Mouse (Mus musculus): ENCODE results near the gene Tcirg1. TPM values are rescaled to one million over a fixed set of nuclear protein-coding genes. Genes with fewer than 3 reads are reported as not detected.

The Tcirg1 gene
- total and polyA plus RNA-seq, 2 experiments from 2014 or later: 14.1 to 37.5 TPM

DNA sequence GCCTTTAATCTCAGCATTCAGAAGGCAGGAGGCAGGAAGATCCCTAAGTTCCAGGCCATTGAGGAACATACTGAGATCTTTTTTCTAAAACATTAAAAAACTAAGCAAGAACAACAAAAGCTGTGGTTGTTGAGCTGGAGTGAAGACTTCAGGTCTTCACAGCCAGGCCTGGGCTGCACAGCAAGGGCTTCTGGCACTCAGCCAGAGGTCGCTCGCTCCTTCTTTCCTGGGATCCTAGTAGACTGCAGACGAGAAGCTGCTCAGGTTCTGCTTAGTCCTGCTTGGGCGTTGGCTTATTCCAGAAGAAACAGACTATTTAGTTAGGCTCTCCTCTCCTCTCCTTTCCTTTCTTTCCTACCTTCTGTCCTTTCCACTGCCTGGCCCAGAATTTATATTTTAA is 34.6 kb downstream of the Tcirg1 start:
- H3K4me2 ChIP-seq (ENCODE audit: low read depth, low read length, poor library complexity, severe bottlenecking): no peak overlapping the region
- ATAC-seq (ENCODE audit: low FRiP score) (no peak), DNase-seq (ENCODE audit: low spot score) (peak; percentile 29)
- 60% methylated on average over 4 of the region's 4 CpGs for WGBS
- TF ChIP-seq CTCF (IDR thresholded peaks at IDR 0.05): no peak
- no peaks in the 10 kb centered on the region for H3K9me3 ChIP-seq (ENCODE audit: low read length)
- no peak overlapping the region for H3K4me3 ChIP-seq (ENCODE audit: low read depth, low read length)
- H3K36me3 ChIP-seq (ENCODE audit: insufficient read depth, low read length): peaks cover 4% of the 10 kb centered on the region; the same call in 1 of the 2 replicates
- H3K4me1 ChIP-seq (ENCODE audit: insufficient read depth, low read length): no peaks in the 10 kb centered on the region
- no peaks in the 10 kb centered on the region for H3K27me3 ChIP-seq (ENCODE audit: insufficient read depth, low read length)
- no peak overlapping the region for H3K27ac ChIP-seq (ENCODE audit: low read depth, low read length)
- H3K9ac ChIP-seq (replicated peaks; ENCODE audit: low read length, poor library complexity, severe bottlenecking): no peak overlapping the region

DNA sequence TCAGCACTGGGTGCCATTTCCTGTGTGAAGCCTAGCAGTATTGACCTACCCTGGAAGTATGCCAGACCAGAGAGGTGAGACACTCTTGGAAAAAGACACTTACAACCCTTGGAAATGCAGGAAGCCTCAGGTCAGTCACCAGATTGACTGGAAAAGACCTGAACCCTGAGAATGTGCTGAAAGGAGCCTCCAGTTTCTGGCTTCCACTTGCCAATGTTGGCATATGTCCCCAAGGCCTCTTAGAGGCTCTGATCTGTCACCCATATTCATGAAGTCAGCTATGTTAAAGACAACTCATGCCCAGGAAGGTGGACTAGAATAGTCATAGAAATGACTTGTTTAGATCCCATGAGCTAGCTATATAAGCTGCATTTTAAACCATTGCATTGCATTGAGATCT is 35.5 kb downstream of the Tcirg1 start:
- Histone ChIP-seq H3K27me3 (ENCODE audit: insufficient read depth, low read length) (no peaks in the 10 kb centered on the region), H3K9me3 (ENCODE audit: low read length) (no peaks in the 10 kb centered on the region), H3K4me1 (ENCODE audit: insufficient read depth, low read length) (no peaks in the 10 kb centered on the region), H3K9ac (replicated peaks; ENCODE audit: low read length, poor library complexity, severe bottlenecking) (no peak overlapping the region), H3K27ac (ENCODE audit: low read depth, low read length) (no peak overlapping the region), H3K4me2 (ENCODE audit: low read depth, low read length, poor library complexity, severe bottlenecking) (no peak overlapping the region), H3K36me3 (ENCODE audit: insufficient read depth, low read length) (peaks cover 4% of the 10 kb centered on the region; the same call in 1 of the 2 replicates), H3K4me3 (ENCODE audit: low read depth, low read length) (no peak overlapping the region)
- DNase-seq (ENCODE audit: low spot score) (no peak), ATAC-seq (ENCODE audit: low FRiP score) (no peak)
- TF ChIP-seq CTCF (IDR thresholded peaks at IDR 0.05): no peak

DNA sequence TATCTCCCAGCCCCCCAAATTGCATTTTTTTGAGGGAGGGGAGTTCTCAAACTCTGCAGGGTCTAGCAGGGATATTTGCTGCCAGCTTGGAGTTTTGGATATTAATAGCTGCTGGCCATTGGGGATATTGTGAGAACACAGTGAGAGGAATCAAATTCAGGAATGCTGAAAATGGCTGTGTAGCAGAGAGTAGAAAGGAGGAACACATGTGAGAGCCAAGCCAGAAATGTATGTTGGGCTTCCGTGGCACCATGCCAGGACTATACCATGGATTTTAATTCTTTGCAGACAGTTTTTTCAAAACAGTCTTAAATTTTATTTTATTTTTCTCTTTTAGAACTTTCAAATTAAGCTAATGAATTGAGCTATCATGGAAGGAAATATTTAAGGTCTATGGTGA is 38.6 kb downstream of the Tcirg1 start:
- 93% methylated on average over 1 of the region's 1 CpGs for WGBS
- H3K36me3 ChIP-seq (ENCODE audit: insufficient read depth, low read length): no peaks in the 10 kb centered on the region
- no peak overlapping the region for H3K27ac ChIP-seq (ENCODE audit: low read depth, low read length)
- H3K9ac ChIP-seq (replicated peaks; ENCODE audit: low read length, poor library complexity, severe bottlenecking): no peak overlapping the region
- no peak for TF ChIP-seq CTCF (IDR thresholded peaks at IDR 0.05)
- H3K4me1 ChIP-seq (ENCODE audit: insufficient read depth, low read length): no peaks in the 10 kb centered on the region
- H3K4me2 ChIP-seq (ENCODE audit: low read depth, low read length, poor library complexity, severe bottlenecking): no peak overlapping the region
- DNase-seq (ENCODE audit: low spot score): no peak
- H3K4me3 ChIP-seq (ENCODE audit: low read depth, low read length): no peak overlapping the region
- no peak for ATAC-seq (ENCODE audit: low FRiP score)
- H3K27me3 ChIP-seq (ENCODE audit: insufficient read depth, low read length): no peaks in the 10 kb centered on the region
- H3K9me3 ChIP-seq (ENCODE audit: low read length): no peaks in the 10 kb centered on the region

DNA sequence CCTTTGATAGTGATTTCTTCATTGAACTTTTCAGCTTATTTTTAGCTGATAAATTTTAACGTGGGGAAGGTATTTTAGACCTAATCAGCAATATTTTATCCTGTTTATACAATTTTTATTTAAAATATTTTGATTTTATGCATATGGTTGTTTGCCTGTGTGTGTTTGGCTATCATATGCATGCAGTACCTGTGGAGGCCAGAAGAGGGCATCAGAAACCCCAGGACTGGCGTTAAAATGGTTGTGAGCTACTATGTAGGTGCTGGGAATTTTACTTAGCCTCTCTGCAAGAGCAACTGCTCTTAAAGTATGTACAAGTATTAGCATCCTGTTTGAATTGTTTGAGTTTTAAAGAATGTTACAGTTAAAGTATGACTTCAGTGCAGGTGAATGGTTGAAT is 42.0 kb downstream of the Tcirg1 start:
- WGBS: 88% methylated on average over 2 of the region's 2 CpGs
- DNase-seq (ENCODE audit: low spot score) (no peak), ATAC-seq (ENCODE audit: low FRiP score) (no peak)
- peak; percentile 51 for TF ChIP-seq CTCF (IDR thresholded peaks at IDR 0.05)
- Histone ChIP-seq H3K27me3 (ENCODE audit: insufficient read depth, low read length) (no peaks in the 10 kb centered on the region), H3K27ac (ENCODE audit: low read depth, low read length) (no peak overlapping the region), H3K36me3 (ENCODE audit: insufficient read depth, low read length) (no peaks in the 10 kb centered on the region), H3K4me1 (ENCODE audit: insufficient read depth, low read length) (peaks cover 3% of the 10 kb centered on the region; the same call in 1 of the 2 replicates), H3K9me3 (ENCODE audit: low read length) (no peaks in the 10 kb centered on the region), H3K9ac (replicated peaks; ENCODE audit: low read length, poor library complexity, severe bottlenecking) (no peak overlapping the region), H3K4me3 (ENCODE audit: low read depth, low read length) (no peak overlapping the region), H3K4me2 (ENCODE audit: low read depth, low read length, poor library complexity, severe bottlenecking) (no peak overlapping the region)

DNA sequence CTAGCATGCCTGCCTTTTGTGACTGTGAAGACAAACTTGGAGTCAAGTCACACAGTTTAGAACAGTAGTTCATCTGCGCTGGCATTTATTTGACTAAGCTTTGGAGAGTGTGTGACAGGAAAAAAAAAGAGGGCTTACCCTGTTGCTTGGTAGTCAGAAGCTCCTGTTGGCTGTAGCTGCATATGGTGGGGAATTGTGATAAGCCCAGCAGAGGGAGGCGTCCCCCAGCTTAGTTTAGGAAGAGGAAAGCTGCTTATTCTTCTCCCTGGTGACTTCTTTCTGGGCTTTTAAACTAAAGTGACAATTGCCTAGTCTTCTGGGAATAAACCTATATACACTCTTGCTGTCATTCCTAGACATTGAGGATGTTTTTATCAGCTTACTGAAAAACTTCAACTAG is 44.2 kb downstream of the Tcirg1 start:
- no peaks in the 10 kb centered on the region for H3K9me3 ChIP-seq (ENCODE audit: low read length)
- WGBS: 57% methylated on average over 2 of the region's 2 CpGs
- H3K4me3 ChIP-seq (ENCODE audit: low read depth, low read length): no peak overlapping the region
- no peaks in the 10 kb centered on the region for H3K36me3 ChIP-seq (ENCODE audit: insufficient read depth, low read length)
- H3K9ac ChIP-seq (replicated peaks; ENCODE audit: low read length, poor library complexity, severe bottlenecking): no peak overlapping the region
- no peaks in the 10 kb centered on the region for H3K27me3 ChIP-seq (ENCODE audit: insufficient read depth, low read length)
- TF ChIP-seq CTCF (IDR thresholded peaks at IDR 0.05): no peak
- H3K4me1 ChIP-seq (ENCODE audit: insufficient read depth, low read length): peaks cover 3% of the 10 kb centered on the region; the same call in 1 of the 2 replicates
- H3K4me2 ChIP-seq (ENCODE audit: low read depth, low read length, poor library complexity, severe bottlenecking): no peak overlapping the region
- H3K27ac ChIP-seq (ENCODE audit: low read depth, low read length): no peak overlapping the region
- ATAC-seq (ENCODE audit: low FRiP score) (no peak), DNase-seq (ENCODE audit: low spot score) (peak; percentile 6)

DNA sequence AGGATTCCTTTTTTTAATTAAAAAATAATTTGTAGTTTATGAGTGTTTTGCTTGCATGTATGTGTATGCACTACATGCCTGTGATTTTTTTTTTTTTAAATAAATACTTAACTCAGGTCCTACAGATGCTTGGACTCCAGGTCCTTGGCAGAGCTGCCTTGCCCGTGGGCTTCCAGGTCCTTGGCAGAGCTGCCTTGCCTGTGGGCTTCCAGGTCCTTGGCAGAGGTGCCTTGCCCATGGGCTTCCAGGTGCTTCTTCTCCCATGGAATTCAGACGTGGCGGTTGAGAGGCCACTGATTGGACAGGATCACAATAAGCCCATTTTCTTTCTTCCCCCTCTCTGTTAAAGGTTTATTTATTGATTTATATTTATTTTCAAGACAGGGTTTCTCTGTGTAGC is 49.7 kb downstream of the Tcirg1 start:
- Histone ChIP-seq H3K9ac (replicated peaks; ENCODE audit: low read length, poor library complexity, severe bottlenecking) (no peak overlapping the region), H3K4me1 (ENCODE audit: insufficient read depth, low read length) (peaks cover 14% of the 10 kb centered on the region), H3K27ac (ENCODE audit: low read depth, low read length) (no peak overlapping the region), H3K9me3 (ENCODE audit: low read length) (no peaks in the 10 kb centered on the region), H3K4me3 (ENCODE audit: low read depth, low read length) (no peak overlapping the region), H3K36me3 (ENCODE audit: insufficient read depth, low read length) (no peaks in the 10 kb centered on the region), H3K4me2 (ENCODE audit: low read depth, low read length, poor library complexity, severe bottlenecking) (no peak overlapping the region), H3K27me3 (ENCODE audit: insufficient read depth, low read length) (no peaks in the 10 kb centered on the region)
- TF ChIP-seq CTCF (IDR thresholded peaks at IDR 0.05): no peak
- 76% methylated on average over 3 of the region's 3 CpGs for WGBS
- ATAC-seq (ENCODE audit: low FRiP score) (no peak), DNase-seq (ENCODE audit: low spot score) (no peak)

Data from midbrain, postnatal 0 days (tissue).